Mouse (Mus musculus): ENCODE measurements around the gene Hspg2. TPM values are rescaled to one million over a fixed set of nuclear protein-coding genes. Genes with fewer than 3 reads are reported as not detected.

Gene Hspg2
- total and polyA plus RNA-seq, 3 experiments = 1.3 to 14.0 (median 5.5) TPM

GRCm38 (mm10) chr4:137467525-137467924 lies 1.0 kb upstream of the Hspg2 start:
- H3K4me2 ChIP-seq (ENCODE audit: insufficient read depth, low read depth, poor library complexity, severe bottlenecking) = no peak overlapping the region
- peaks cover 11 to 31% of the 10 kb centered on the region in 2 experiments for H3K4me1 ChIP-seq (ENCODE audit: control insufficient read depth in 1 of 2, insufficient read depth in 2 of 2)
- TF ChIP-seq ZNF384 (IDR thresholded peaks at IDR 0.05; ENCODE audit: low read depth, low read length) (no peak), MAX (IDR thresholded peaks at IDR 0.05; ENCODE audit: low read length) (no peak), TCF12 (IDR thresholded peaks at IDR 0.05; ENCODE audit: low read depth, low read length) (no peak), POLR2AphosphoS2 (IDR thresholded peaks at IDR 0.05; ENCODE audit: low read depth, low read length) (no peak), IRF4 (IDR thresholded peaks at IDR 0.05; ENCODE audit: low read depth, low read length) (no peak)
- H3K36me3 ChIP-seq (replicated peaks in 1 of 2; ENCODE audit: control insufficient read depth in 1 of 2, insufficient read depth in 1 of 2, low read length in 1 of 2) = peaks cover 0 to 3% of the 10 kb centered on the region in 2 experiments
- no peak for DNase-seq (ENCODE audit: extremely low read depth)
- H3K4me3 ChIP-seq (replicated peaks in 1 of 3; ENCODE audit: low read depth in 2 of 3, low read length in 2 of 3, poor library complexity in 1 of 3) = no peak overlapping the region
- dilution Hi-C loops (cut with MboI; ENCODE audit: extremely low pct_ligation_motif_present, extremely low pct_unique_long_range_greater_than_20kb, low sequenced_read_pairs) = no loop called here
- H3K27ac ChIP-seq (ENCODE audit: insufficient read depth, low read depth) = no peak overlapping the region
- H3K27me3 ChIP-seq (replicated peaks) = peaks cover 24% of the 10 kb centered on the region
- no peaks in the 10 kb centered on the region for H3K79me2 ChIP-seq (replicated peaks; ENCODE audit: control insufficient read depth, extremely low read depth, insufficient read depth, poor library complexity, severe bottlenecking)
- H3K9ac ChIP-seq (ENCODE audit: insufficient read depth, low read depth) = no peak overlapping the region
- H3K9me3 ChIP-seq (replicated peaks; ENCODE audit: low read length) = no peaks in the 10 kb centered on the region
- in situ Hi-C loops (cut with MboI; ENCODE audit: low pct_ligation_motif_present, low pct_unique_long_range_greater_than_20kb, low sequenced_read_pairs) = loop anchor here (5.0 kb wide), 1 partner anchor 35 kb away; no protein-coding TSS in a partner anchor

GRCm38 (mm10) chr4:137469081-137469844 lies 694 bp downstream of the Hspg2 start:
- no peak overlapping the region for H3K27ac ChIP-seq (ENCODE audit: insufficient read depth, low read depth)
- peak overlapping the region; percentile 59 for H3K4me2 ChIP-seq (ENCODE audit: insufficient read depth, low read depth, poor library complexity, severe bottlenecking)
- peak overlapping the region; percentile 50 to 84 (median 72) for H3K4me3 ChIP-seq (replicated peaks in 1 of 3; ENCODE audit: low read depth in 2 of 3, low read length in 2 of 3, poor library complexity in 1 of 3)
- in situ Hi-C loops (cut with MboI; ENCODE audit: low pct_ligation_motif_present, low pct_unique_long_range_greater_than_20kb, low sequenced_read_pairs) = loop anchor here (5.0 kb wide), 1 partner anchor 33 kb away; no protein-coding TSS in a partner anchor
- peak overlapping the region; percentile 51; the same call in 1 of the 2 replicates for H3K9ac ChIP-seq (ENCODE audit: insufficient read depth, low read depth)
- peaks cover 11 to 31% of the 10 kb centered on the region in 2 experiments for H3K4me1 ChIP-seq (ENCODE audit: control insufficient read depth in 1 of 2, insufficient read depth in 2 of 2)
- no peaks in the 10 kb centered on the region for H3K9me3 ChIP-seq (replicated peaks; ENCODE audit: low read length)
- H3K27me3 ChIP-seq (replicated peaks) = peaks cover 18% of the 10 kb centered on the region
- dilution Hi-C loops (cut with MboI; ENCODE audit: extremely low pct_ligation_motif_present, extremely low pct_unique_long_range_greater_than_20kb, low sequenced_read_pairs) = no loop called here
- no peaks in the 10 kb centered on the region for H3K79me2 ChIP-seq (replicated peaks; ENCODE audit: control insufficient read depth, extremely low read depth, insufficient read depth, poor library complexity, severe bottlenecking)
- no peak for DNase-seq (ENCODE audit: extremely low read depth)
- H3K36me3 ChIP-seq (replicated peaks in 1 of 2; ENCODE audit: control insufficient read depth in 1 of 2, insufficient read depth in 1 of 2, low read length in 1 of 2) = peaks cover 0 to 7% of the 10 kb centered on the region in 2 experiments
- no peak for TF ChIP-seq USF1 (IDR thresholded peaks at IDR 0.05; ENCODE audit: low read depth, low read length)
- TF ChIP-seq BHLHE40 (IDR thresholded peaks at IDR 0.05; ENCODE audit: low read depth, low read length) = no peak
- TF ChIP-seq SMC3 (IDR thresholded peaks at IDR 0.05; ENCODE audit: low read depth, low read length) = no peak
- TF ChIP-seq GABPA (IDR thresholded peaks at IDR 0.05; ENCODE audit: insufficient replicate concordance, low read depth, low read length) = no peak
- TF ChIP-seq MXI1 (IDR thresholded peaks at IDR 0.05; ENCODE audit: low read depth, low read length) = no peak
- TF ChIP-seq TBP (conservative IDR thresholded peaks at IDR 0.05; ENCODE audit: low read depth, low read length) = no peak
- TF ChIP-seq UBTF (IDR thresholded peaks at IDR 0.05; ENCODE audit: low read depth, low read length) = no peak
- no peak for TF ChIP-seq MAFK (IDR thresholded peaks at IDR 0.05; ENCODE audit: insufficient replicate concordance, low read length)
- no peak for TF ChIP-seq EP300 (IDR thresholded peaks at IDR 0.05; ENCODE audit: low read length)
- no peak for TF ChIP-seq NRF1 (IDR thresholded peaks at IDR 0.05; ENCODE audit: low read depth, low read length)
- TF ChIP-seq HCFC1 (IDR thresholded peaks at IDR 0.05; ENCODE audit: low read depth, low read length) = no peak
- TF ChIP-seq POLR2AphosphoS2 (IDR thresholded peaks at IDR 0.05; ENCODE audit: low read depth, low read length) = no peak
- TF ChIP-seq MEF2A (IDR thresholded peaks at IDR 0.05; ENCODE audit: borderline replicate concordance, low read depth, low read length) = no peak
- no peak for TF ChIP-seq KAT2A (IDR thresholded peaks at IDR 0.05; ENCODE audit: insufficient replicate concordance, low read length)

Data from CH12.LX (cell line).